Mouse (Mus musculus): Measurements from ENCODE around the gene Commd6. TPM values are rescaled to one million over a fixed set of nuclear protein-coding genes. Genes with fewer than 3 reads are reported as not detected.

Commd6 gene
- total RNA-seq, 2 experiments from 2014 or later: 28.9 to 31.5 TPM

Other genes with a start within 250 kb of the Commd6 start
- gene Tbc1d4, start 31.5 kb downstream of the Commd6 start, total RNA-seq (2021): 10 to 100 TPM; 64.9 to 93.1 TPM
- 10 to 100 TPM; 36.0 TPM for gene Uchl3, start 13.3 kb upstream of the Commd6 start, total RNA-seq (2021)
- gene Gm9922, start 89.1 kb upstream of the Commd6 start, total RNA-seq (2021): 1 to 10 TPM; 1.1 to 1.2 TPM
- gene Lmo7, start 89.3 kb upstream of the Commd6 start, total RNA-seq (2021): 100 to 1,000 TPM; 360 to 412 TPM

All from heart, postnatal 36 days (tissue).